Mouse (Mus musculus): ENCODE measurements around the gene Olfr704. TPM values are rescaled to one million over a fixed set of nuclear protein-coding genes. Genes with fewer than 3 reads are reported as not detected.
"Not testable (repeated sequence)": the region's sequence is repeated elsewhere in the genome, so short reads cannot be mapped to it uniquely, and the experiment has no call there.

Olfr704 gene
- polyA plus RNA-seq (2012; rRNA removed): not detected in 2 replicates

DNA sequence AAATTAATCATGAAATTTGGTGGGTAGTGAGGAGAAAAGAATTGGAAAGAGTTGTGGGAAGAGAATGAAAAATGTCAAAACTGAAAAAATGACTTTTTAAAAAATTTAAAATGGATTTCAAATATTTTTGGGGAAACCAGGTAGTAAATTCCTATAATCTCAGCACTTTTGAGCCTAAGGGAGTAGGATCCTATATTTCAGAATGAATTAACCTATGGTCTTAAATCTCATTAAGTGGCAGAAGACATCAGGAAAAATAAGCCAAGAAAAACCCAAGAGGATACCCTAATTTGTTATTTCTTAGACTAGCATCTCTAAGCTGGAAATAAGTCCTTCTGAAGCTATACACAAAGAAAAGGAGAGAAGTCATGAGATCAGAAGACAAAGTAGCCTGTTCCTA, at the start of gene Olfr704:
TSS of gene Olfr704 (plus strand) at position 301 of the 400 bp plus-strand sequence.
- TF ChIP-seq POLR2A (IDR thresholded peaks at IDR 0.05; ENCODE audit: extremely low read depth, insufficient read depth, low read length) (no peak), CTCF (IDR thresholded peaks at IDR 0.05; ENCODE audit: extremely low read depth, insufficient read depth, low read length) (no peak)
- Histone ChIP-seq H3K27ac (ENCODE audit: insufficient read depth, low read length) (no peak within 1 kb of the TSS), H3K4me3 (ENCODE audit: insufficient read depth, low read length) (no peak within 1 kb of the TSS)

DNA sequence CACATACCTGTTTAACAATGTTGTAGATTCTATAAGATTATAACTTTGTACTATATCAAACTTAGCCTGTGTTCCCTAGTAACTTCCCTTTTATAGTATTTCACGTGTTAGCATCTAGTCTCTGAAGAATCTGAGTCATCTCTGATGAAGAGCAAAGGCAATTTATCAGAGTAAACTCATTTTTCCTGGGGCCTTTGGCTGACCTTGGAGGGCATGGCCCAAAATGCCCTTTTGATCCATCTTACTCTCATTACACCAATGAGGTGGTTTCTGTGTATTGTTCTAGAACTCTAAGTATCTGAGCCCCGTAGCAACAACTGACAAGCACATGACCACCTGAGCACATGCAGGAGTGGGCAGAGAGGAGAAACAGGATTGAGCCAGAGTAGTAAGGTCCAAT, 49.2 kb upstream of the Olfr704 start, which contains the start of gene Olfr701:
TSS of gene Olfr701 (plus strand) at position 301 of the 400 bp plus-strand sequence.
- TF ChIP-seq POLR2A (IDR thresholded peaks at IDR 0.05; ENCODE audit: extremely low read depth, insufficient read depth, low read length) (no peak), CTCF (IDR thresholded peaks at IDR 0.05; ENCODE audit: extremely low read depth, insufficient read depth, low read length) (no peak)
- Histone ChIP-seq H3K4me3 (ENCODE audit: insufficient read depth, low read length) (no peak within 1 kb of the TSS), H3K4me1 (ENCODE audit: control insufficient read depth, insufficient read depth, low read length) (no peaks in the 10 kb centered on the region), H3K27ac (ENCODE audit: insufficient read depth, low read length) (no peak within 1 kb of the TSS)

More for the DNA sequence above, at the start of gene Olfr704:
- H3K4me1 ChIP-seq (ENCODE audit: control insufficient read depth, insufficient read depth, low read length): no peaks in the 10 kb centered on the region

DNA sequence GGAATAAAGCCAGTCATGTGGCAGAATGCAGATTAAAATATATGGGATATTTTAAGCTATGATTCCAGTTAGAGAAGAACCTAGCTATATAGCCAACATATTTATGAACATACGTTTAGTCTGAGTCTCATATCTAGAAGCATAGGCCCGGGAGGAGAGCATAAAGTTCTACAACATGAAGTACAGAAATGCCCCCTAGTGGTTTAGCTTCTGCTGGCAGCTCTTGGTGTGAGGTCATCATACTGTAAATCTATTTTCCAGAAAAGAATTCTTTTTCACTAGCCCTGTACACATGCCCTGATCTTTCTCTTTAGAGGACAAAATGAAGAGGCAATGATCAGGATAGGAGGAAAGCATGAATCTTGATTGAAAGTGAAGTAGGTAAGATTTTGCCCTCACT, 47.2 kb upstream of the Olfr704 start:
- no peak for TF ChIP-seq CTCF (IDR thresholded peaks at IDR 0.05; ENCODE audit: extremely low read depth, insufficient read depth, low read length)
- no peak for TF ChIP-seq POLR2A (IDR thresholded peaks at IDR 0.05; ENCODE audit: extremely low read depth, insufficient read depth, low read length)
- Histone ChIP-seq H3K27ac (ENCODE audit: insufficient read depth, low read length) (no peak overlapping the region), H3K4me1 (ENCODE audit: control insufficient read depth, insufficient read depth, low read length) (no peaks in the 10 kb centered on the region), H3K4me3 (ENCODE audit: insufficient read depth, low read length) (no peak overlapping the region)

DNA sequence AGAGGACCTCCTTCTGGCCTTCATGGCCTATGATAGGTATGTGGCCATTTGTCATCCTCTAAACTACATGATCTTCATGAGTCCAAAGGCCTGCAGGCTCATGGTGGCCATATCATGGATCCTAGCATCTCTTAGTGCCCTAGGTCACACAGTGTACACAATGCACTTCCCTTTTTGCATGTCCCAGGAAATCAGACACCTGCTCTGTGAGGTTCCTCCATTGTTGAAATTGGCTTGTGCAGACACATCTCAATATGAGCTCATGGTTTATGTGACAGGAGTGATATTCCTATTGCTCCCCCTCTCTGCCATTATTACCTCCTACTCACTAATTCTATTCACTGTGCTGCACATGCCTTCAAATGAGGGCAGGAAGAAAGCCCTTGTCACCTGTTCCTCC, 44.6 kb upstream of the Olfr704 start:
- Histone ChIP-seq H3K4me3 (ENCODE audit: insufficient read depth, low read length) (no peak overlapping the region), H3K4me1 (ENCODE audit: control insufficient read depth, insufficient read depth, low read length) (no peaks in the 10 kb centered on the region), H3K27ac (ENCODE audit: insufficient read depth, low read length) (no peak overlapping the region)
- TF ChIP-seq POLR2A (IDR thresholded peaks at IDR 0.05; ENCODE audit: extremely low read depth, insufficient read depth, low read length): no peak
- TF ChIP-seq CTCF (IDR thresholded peaks at IDR 0.05; ENCODE audit: extremely low read depth, insufficient read depth, low read length): no peak

DNA sequence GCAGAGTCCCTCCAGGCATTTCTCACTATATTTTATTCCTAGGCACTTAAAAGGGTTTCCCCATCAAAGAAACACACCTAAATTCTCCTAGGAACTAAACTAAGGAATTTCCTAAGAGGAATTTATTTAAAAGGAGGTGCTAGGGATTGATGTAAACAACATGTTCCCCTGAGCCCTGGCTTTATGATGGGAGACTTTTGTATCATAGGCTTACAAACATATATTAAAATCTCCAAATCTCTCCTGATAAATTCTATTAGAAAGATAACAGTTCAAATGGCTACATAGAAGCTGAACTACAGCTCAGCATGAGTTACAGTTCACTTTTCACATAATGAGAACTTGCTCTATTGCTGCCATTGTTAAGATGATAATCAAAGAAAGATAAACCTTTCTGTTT, 29.2 kb upstream of the Olfr704 start, which contains the start of gene Olfr702:
TSS of gene Olfr702 (minus strand) at position 101 of the 400 bp plus-strand sequence.
- Histone ChIP-seq H3K4me1 (ENCODE audit: control insufficient read depth, insufficient read depth, low read length) (no peaks in the 10 kb centered on the region), H3K27ac (ENCODE audit: insufficient read depth, low read length) (no peak within 1 kb of the TSS)
- no peak for TF ChIP-seq CTCF (IDR thresholded peaks at IDR 0.05; ENCODE audit: extremely low read depth, insufficient read depth, low read length)
- no peak for TF ChIP-seq POLR2A (IDR thresholded peaks at IDR 0.05; ENCODE audit: extremely low read depth, insufficient read depth, low read length)

DNA sequence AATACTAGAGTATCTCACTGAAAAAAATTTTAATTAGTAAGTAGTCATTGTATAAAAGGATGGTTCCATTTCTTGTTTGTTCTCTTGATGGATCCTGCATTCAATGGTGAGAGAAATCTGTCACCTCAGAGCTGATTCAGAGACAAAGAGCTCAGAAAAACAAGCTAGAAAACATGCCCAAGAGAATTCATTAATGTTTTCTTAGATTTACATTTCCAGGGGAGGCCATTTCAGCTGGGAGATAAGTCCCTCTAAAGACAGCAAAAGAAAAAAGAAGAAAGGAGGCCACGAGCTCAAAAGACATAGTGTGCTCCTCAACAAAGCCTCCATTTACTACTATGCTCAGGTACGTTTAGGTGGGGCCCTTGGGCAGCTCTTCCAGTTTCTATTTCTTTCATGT, 19.9 kb upstream of the Olfr704 start, which contains the start of gene Olfr703:
TSS of gene Olfr703 (plus strand) at position 301 of the 400 bp plus-strand sequence.
- Histone ChIP-seq H3K4me3 (ENCODE audit: insufficient read depth, low read length) (no peak within 1 kb of the TSS), H3K4me1 (ENCODE audit: control insufficient read depth, insufficient read depth, low read length) (no peaks in the 10 kb centered on the region), H3K27ac (ENCODE audit: insufficient read depth, low read length) (no peak within 1 kb of the TSS)
- no peak for TF ChIP-seq CTCF (IDR thresholded peaks at IDR 0.05; ENCODE audit: extremely low read depth, insufficient read depth, low read length)
- TF ChIP-seq POLR2A (IDR thresholded peaks at IDR 0.05; ENCODE audit: extremely low read depth, insufficient read depth, low read length): no peak

More for the DNA sequence above, 29.2 kb upstream of the Olfr704 start, which contains the start of gene Olfr702:
- no peak within 1 kb of the TSS for H3K4me3 ChIP-seq (ENCODE audit: insufficient read depth, low read length)

DNA sequence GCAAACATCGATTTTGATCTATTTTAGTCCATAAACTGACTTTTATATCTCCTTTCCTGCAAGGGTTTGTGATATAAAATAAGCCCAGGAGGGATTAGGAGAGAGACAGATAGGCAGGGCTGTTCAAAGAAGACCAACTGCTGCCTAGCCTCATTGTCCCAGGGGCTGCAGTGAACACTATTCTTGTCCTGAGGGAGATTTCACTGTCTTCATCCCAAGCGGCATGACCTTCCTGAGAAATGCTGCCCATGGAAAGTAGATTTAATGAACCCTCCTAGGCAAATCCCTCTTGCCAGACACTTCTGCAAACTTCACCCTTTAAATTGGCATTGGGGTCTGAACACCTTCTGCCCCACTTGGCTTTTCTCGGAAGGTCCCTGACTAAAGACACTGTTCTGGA, 13.8 kb downstream of the Olfr704 start, which contains the start of gene Olfr705:
TSS of gene Olfr705 (minus strand) at position 101 of the 400 bp plus-strand sequence.
- Histone ChIP-seq H3K27ac (ENCODE audit: insufficient read depth, low read length) (no peak within 1 kb of the TSS), H3K4me3 (ENCODE audit: insufficient read depth, low read length) (no peak within 1 kb of the TSS), H3K4me1 (ENCODE audit: control insufficient read depth, insufficient read depth, low read length) (no peaks in the 10 kb centered on the region)
- TF ChIP-seq POLR2A (IDR thresholded peaks at IDR 0.05; ENCODE audit: extremely low read depth, insufficient read depth, low read length): no peak
- TF ChIP-seq CTCF (IDR thresholded peaks at IDR 0.05; ENCODE audit: extremely low read depth, insufficient read depth, low read length): no peak

DNA sequence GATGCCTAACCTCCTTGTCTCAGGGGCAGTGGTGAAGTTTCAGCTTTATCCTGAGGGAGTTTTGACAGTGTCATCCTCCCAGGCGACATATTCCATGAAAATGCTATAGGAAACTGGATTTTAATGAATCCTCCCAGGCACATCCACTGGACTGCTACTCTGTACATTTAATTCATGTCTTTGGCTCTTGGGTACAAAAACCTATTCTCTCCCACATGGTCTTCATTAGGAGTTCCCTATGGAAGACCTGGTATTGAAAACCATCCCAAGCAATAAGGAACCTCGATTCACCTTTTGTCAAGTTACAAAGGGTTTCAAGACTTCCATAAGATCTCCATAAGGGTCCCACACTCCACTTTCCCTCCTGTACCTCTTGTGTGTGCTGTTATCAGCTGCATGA, 25.1 kb downstream of the Olfr704 start, which contains the start of gene Olfr706:
TSS of gene Olfr706 (minus strand) at position 101 of the 400 bp plus-strand sequence.
- no peak within 1 kb of the TSS for H3K27ac ChIP-seq (ENCODE audit: insufficient read depth, low read length)
- H3K4me1 ChIP-seq (ENCODE audit: control insufficient read depth, insufficient read depth, low read length): no peaks in the 10 kb centered on the region
- no peak for TF ChIP-seq POLR2A (IDR thresholded peaks at IDR 0.05; ENCODE audit: extremely low read depth, insufficient read depth, low read length)
- no peak for TF ChIP-seq CTCF (IDR thresholded peaks at IDR 0.05; ENCODE audit: extremely low read depth, insufficient read depth, low read length)
- H3K4me3 ChIP-seq (ENCODE audit: insufficient read depth, low read length): no peak within 1 kb of the TSS

DNA sequence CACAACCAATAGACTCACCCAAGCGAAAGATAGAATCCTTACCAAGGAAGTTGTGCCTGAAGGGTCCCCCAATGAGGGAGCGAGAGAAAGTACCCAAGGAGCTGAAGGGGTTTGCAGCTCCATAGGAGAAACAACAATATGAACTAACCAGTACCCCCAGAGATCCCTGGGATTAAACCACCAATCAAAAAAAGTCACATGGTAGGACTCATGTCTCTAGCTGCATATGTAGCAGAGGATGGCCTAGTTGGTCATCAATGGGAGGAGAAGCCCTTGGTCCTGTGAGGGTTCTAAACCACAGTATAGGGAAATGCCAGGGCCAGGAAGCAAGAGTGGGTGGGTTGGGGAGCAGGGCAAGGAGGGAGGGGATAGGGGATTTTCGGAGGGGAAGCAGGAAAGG, 38.2 kb downstream of the Olfr704 start, which contains the start of gene Olfr707:
TSS of gene Olfr707 (minus strand) at position 101 of the 400 bp plus-strand sequence.
- not testable (repeated sequence) for H3K4me3 ChIP-seq (ENCODE audit: insufficient read depth, low read length); H3K4me1 ChIP-seq (ENCODE audit: control insufficient read depth, insufficient read depth, low read length); H3K27ac ChIP-seq (ENCODE audit: insufficient read depth, low read length)

DNA sequence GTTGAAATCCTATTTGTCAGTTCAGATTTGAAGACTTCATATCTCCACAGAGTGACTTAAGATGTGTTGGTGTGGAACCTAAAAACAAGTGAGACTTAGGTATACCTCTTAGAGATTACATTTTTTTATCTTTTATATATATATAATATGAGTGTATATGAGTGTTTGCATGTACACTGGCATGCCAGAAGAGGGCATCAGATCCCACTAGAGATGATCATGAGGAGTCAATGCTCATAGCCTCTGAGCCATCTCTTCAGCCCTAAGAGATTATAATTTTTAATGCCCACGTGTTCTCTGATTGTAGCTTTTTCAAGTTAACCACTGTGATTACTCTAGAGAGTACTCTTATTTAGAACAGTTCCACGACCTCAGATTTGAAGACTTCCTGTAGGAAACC, 44.7 kb downstream of the Olfr704 start, which contains the start of gene Olfr1532-ps1:
TSS of gene Olfr1532-ps1 (plus strand) at position 326 of the 400 bp plus-strand sequence.
- Histone ChIP-seq H3K4me1 (ENCODE audit: control insufficient read depth, insufficient read depth, low read length) (no peaks in the 10 kb centered on the region), H3K4me3 (ENCODE audit: insufficient read depth, low read length) (no peak within 1 kb of the TSS), H3K27ac (ENCODE audit: insufficient read depth, low read length) (no peak within 1 kb of the TSS)
- TF ChIP-seq POLR2A (IDR thresholded peaks at IDR 0.05; ENCODE audit: extremely low read depth, insufficient read depth, low read length) (no peak), CTCF (IDR thresholded peaks at IDR 0.05; ENCODE audit: extremely low read depth, insufficient read depth, low read length) (no peak)

Other genes with a start within 250 kb of the Olfr704 start
- not detected in 2 replicates for gene Olfr693, start 182.6 kb upstream of the Olfr704 start, polyA plus RNA-seq (2012; rRNA removed)
- not detected in 2 replicates for gene Olfr694, start 171.4 kb upstream of the Olfr704 start, polyA plus RNA-seq (2012; rRNA removed)
- not detected in 2 replicates for gene Olfr695, start 146.8 kb upstream of the Olfr704 start, polyA plus RNA-seq (2012; rRNA removed)
- not detected in 2 replicates for gene Olfr697, start 120.7 kb upstream of the Olfr704 start, polyA plus RNA-seq (2012; rRNA removed)
- not detected in 2 replicates for gene Olfr698, start 107.8 kb upstream of the Olfr704 start, polyA plus RNA-seq (2012; rRNA removed)
- not detected in 2 replicates for gene Olfr699, start 70.0 kb upstream of the Olfr704 start, polyA plus RNA-seq (2012; rRNA removed)
- not detected in 2 replicates for gene Olfr700, start 54.4 kb upstream of the Olfr704 start, polyA plus RNA-seq (2012; rRNA removed)
- gene Olfr701, start 49.1 kb upstream of the Olfr704 start, polyA plus RNA-seq (2012; rRNA removed): not detected in 2 replicates
- gene Olfr702, start 29.3 kb upstream of the Olfr704 start, polyA plus RNA-seq (2012; rRNA removed): not detected in 2 replicates
- gene Olfr703, start 19.8 kb upstream of the Olfr704 start, polyA plus RNA-seq (2012; rRNA removed): not detected in 2 replicates
- gene Olfr705, start 13.7 kb downstream of the Olfr704 start, polyA plus RNA-seq (2012; rRNA removed): not detected in 2 replicates
- not detected in 2 replicates for gene Olfr706, start 25.0 kb downstream of the Olfr704 start, polyA plus RNA-seq (2012; rRNA removed)
- not detected in 2 replicates for gene Olfr707, start 38.1 kb downstream of the Olfr704 start, polyA plus RNA-seq (2012; rRNA removed)
- not detected in 2 replicates for gene Olfr1532-ps1, start 44.8 kb downstream of the Olfr704 start, polyA plus RNA-seq (2012; rRNA removed)
- not detected in 2 replicates for gene Olfr709-ps1, start 69.0 kb downstream of the Olfr704 start, polyA plus RNA-seq (2012; rRNA removed)
- gene Olfr710, start 85.1 kb downstream of the Olfr704 start, polyA plus RNA-seq (2012; rRNA removed): not detected in 2 replicates
- gene Olfr6, start 100.8 kb downstream of the Olfr704 start, polyA plus RNA-seq (2012; rRNA removed): not detected in 2 replicates
- gene Olfr711, start 112.3 kb downstream of the Olfr704 start, polyA plus RNA-seq (2012; rRNA removed): not detected in 2 replicates
- gene Olfr2, start 142.9 kb downstream of the Olfr704 start, polyA plus RNA-seq (2012; rRNA removed): not detected in 2 replicates
- not detected in 2 replicates for gene Olfr713, start 168.0 kb downstream of the Olfr704 start, polyA plus RNA-seq (2012; rRNA removed)
- not detected in 2 replicates for gene Olfr714, start 207.8 kb downstream of the Olfr704 start, polyA plus RNA-seq (2012; rRNA removed)
- gene Olfr17, start 230.0 kb downstream of the Olfr704 start, polyA plus RNA-seq (2012; rRNA removed): not detected in 2 replicates
- gene Olfr715b, start 247.2 kb downstream of the Olfr704 start, polyA plus RNA-seq (2012; rRNA removed): not detected in 2 replicates